Mouse (Mus musculus) ES-Bruce4 (cell line): ENCODE measurements around the gene Chrnb1.

Source experiments
- CTCF ChIP-seq: IDR thresholded peaks from one replicate; pipeline ENCODE4 v1.8.1; 2011; ENCODE audit warnings: low read depth, low read length
- EP300 ChIP-seq: IDR thresholded peaks from 2 replicates; pipeline ENCODE4 v1.6.1; 2011; ENCODE audit warnings: low read depth, low read length; ENCODE audit not compliant: insufficient read depth
- POLR2A ChIP-seq: IDR thresholded peaks from one replicate; pipeline ENCODE4 v1.8.1; 2011; ENCODE audit warnings: low read length; ENCODE audit not compliant: insufficient read depth

GRCm38 (mm10) chr11:69778985-69779384 lies 16.8 kb downstream of the Chrnb1 start:
- no peak for TF ChIP-seq CTCF
- no peak for TF ChIP-seq POLR2A
- TF ChIP-seq EP300, result no peak
